Mouse (Mus musculus): ENCODE measurements around the gene Sf3b2.

Sf3b2 gene

DNA sequence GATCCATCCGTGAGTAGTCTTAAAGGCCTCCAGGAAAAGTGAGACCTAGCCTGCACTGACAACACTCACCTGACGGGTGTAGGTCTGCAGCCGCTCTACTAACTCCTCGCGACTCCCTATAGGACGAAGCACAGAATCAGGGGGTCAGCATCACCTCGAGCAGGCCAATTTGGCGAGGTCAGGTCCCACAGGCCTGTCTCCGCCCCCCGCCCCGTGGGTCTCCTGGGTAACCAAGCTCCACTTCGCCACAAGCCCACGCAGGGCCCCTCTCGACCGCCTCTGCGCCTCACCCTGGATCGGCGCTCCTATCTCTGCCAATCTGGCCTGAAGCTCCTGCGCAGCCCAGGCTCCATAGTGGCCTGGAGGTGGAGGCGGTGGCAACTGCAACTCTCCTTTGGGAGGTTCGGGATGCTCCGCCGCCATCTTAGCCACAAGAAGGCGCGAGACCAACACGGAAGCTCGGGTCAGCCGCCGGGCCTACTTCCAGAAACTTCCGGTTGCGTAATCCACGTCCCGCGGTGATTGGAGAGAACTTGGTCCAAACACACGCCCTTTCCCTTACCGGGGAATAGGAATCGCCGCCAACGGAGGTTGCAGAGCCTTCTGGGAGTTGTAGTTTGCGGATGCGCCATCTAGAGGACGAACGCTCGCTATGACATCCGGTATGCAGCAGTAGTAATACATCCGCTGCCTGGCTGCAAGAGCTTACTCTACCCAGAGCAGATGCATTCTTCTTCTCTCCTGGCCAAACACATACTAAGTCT is at the start of gene Sf3b2:
Sf3b2 (minus strand) TSS at position 484 of the 764 bp plus-strand sequence.
- DNase-seq (ENCODE audit: low spot score in 2 of 2): peak; percentile 98 to 99

DNA sequence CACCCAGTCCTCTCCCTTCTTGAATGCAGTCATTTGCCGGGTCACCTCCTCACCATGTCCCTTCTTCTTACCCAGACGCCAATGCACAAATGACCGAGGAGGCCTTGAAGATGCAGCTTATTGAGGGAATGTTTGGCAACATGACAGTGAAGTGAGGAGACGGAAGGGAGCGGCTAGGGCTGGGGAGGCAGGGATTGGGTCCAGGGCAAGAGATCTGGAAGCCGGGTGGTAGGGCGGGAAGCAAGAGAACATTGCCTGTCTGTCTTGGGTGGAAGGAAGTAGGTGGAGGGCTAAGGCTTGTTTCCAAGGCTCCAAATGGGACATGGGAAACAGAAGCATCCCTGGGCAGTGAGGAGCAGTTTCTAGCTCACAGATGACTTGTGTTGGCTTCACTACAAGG is 46.1 kb upstream of the Sf3b2 start:
- DNase-seq (ENCODE audit: low spot score in 2 of 2): no peak

DNA sequence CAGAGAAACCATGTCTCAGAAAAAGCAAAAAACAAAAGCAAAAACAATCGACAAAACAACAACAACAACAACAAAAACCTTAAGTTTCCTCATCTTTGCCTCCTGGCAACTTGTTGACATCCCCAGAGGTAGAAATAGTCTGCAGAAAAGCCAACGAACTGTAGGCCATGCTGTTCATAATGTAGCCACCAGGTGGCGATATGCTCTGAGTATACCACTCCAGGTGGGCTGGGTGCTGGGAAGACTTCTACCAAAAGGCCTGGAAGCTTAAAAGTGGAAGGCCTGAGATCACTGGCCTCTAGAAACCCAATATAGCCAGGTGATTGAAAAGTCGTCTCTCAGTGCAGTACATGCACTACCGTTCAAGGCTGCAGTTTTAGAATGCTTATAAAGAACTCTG is 42.7 kb upstream of the Sf3b2 start:
- peak; percentile 45 to 64 for DNase-seq (ENCODE audit: low spot score in 2 of 2)

DNA sequence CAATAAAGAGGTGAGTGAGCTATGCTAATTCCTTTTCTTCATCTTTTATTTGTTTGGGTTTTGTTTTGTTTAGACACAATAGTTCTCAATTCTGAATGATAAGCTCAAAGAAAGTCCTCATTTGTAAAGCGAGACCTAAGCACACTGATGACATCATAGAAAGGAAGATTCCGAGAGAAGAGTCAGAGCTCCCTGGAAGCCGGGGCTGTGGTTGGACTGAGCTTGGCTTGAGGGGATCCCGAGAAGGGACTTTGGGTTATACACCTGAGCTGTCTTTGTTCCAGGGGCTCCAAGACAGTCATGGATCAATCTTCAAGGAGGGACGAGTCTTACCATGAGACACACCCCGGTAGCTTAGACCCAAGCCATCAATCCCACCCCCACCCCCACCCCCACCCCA is 40.2 kb upstream of the Sf3b2 start, which contains the start of gene Catsper1:
Catsper1 (plus strand) TSS at position 301 of the 400 bp plus-strand sequence.
- no peak for DNase-seq (ENCODE audit: low spot score in 2 of 2)

GRCm38 (mm10) chr19:5334741-5335140 is 39.5 kb upstream of the Sf3b2 start:
- DNase-seq (ENCODE audit: low spot score in 2 of 2): no peak

DNA sequence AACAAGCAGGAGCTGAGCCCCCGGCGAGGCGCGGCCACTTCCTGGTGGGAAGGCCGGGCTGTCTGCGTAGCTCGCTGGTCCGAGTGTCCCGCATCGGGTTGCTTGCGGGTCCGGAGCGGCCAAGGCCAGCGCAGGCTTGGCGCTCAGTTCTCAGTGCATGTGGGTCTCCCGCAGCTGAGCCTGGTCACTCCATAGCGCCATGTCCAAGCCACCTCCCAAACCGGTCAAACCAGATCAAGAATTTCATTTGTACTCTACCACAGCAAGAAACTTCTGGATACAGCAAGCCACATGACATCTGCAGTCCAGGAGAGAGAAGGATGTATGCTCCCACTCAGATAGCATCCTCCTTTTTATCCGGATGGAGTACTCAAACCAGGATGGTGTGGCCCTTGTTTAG is 32.7 kb upstream of the Sf3b2 start:
- DNase-seq (ENCODE audit: low spot score in 2 of 2): no peak

- DNase-seq (ENCODE audit: low spot score in 2 of 2): peak; percentile 13 to 27
Observed at GRCm38 (mm10) chr19:5323801-5324200, 28.5 kb upstream of the Sf3b2 start.

DNA sequence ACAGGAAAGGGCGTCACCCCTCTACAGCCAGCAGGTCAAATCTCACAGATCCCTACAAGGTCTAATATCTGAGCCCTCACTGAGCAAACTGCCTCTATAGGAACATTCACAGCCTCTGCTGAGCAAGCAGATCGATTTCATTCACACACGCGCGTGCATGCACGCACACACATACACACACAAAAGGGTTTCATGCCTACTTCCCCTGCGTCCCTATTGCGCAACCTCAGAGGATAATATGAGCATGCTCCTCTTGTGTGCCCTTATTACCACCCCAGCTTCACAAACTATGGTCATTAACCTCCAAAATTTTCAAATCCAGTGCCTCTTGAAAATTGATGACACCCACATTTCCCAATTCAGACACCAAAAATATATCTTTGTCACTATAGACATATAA is 17.9 kb upstream of the Sf3b2 start:
- DNase-seq (ENCODE audit: low spot score in 2 of 2): no peak

GRCm38 (mm10) chr19:5309025-5309424 is 13.8 kb upstream of the Sf3b2 start:
- DNase-seq (ENCODE audit: low spot score in 2 of 2): no peak

GRCm38 (mm10) chr19:5306968-5307734 is 11.9 kb upstream of the Sf3b2 start:
- DNase-seq (ENCODE audit: low spot score in 2 of 2): no peak

DNA sequence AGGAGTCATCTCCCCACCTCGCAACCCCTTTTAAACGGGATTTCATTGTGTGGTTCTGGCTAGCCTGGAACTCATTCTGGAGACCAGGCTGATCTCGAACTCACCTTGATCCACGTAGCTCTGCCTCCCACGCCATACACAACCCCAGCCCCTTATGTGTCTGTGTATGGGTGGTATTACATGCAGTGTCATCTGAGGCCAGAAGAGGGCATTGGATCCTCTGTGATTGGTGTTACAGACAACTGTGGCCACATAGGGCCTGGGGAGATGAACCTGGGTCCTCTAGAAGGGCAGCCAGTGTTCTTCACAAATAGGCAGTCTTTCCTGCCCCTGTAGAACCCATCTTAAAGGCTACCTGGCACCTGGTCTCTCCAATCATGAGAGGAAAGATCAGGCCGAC is 11.0 kb upstream of the Sf3b2 start:
- DNase-seq (ENCODE audit: low spot score in 2 of 2): no peak

DNA sequence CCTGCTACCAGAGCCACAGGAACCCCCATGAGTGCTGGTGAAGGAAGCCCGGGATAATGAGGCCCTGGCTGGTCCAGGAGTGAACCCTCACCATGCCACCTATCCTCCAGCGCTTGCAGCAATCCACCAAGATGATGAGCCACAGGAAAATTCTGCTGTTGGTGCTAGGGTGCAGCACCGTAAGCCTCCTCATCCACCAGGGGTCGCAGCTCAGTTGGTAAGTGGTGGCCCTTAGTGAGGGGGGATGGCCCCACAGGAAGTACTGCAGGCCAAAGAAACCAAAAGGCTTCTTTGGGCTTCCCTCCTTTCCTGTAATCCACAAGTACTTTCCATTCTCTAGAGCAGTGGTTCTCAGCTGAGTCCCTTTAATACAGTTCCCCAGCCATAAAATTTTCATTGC is 7.2 kb upstream of the Sf3b2 start:
- peak; percentile 62 to 65 for DNase-seq (ENCODE audit: low spot score in 2 of 2)

DNA sequence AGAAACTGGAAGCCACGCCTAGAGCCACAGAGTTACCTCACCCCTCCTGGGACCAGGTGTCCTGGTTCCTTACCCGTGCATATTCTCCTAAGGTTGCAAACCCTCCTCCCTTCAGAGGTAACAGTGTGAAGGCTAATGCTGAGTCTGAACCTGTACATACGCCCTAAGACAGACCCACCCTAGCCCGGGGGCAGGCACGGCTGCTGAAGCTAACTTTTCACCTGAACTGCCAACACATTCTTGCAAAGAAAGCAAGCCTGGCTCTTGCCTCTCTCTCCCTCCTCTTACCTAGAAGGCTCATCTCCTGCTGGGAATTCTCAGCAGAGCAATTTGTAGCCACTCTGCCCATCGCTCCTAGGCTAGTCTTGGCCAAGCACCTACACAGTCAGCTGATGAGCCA is 5.3 kb upstream of the Sf3b2 start:
- no peak for DNase-seq (ENCODE audit: low spot score in 2 of 2)

GRCm38 (mm10) chr19:5297903-5298800 is 2.9 kb upstream of the Sf3b2 start, which contains the start of gene Gal3st3:
TSS of gene Gal3st3 (plus strand) at chr19:5298331.
- no peak for DNase-seq (ENCODE audit: low spot score in 2 of 2)

- DNase-seq (ENCODE audit: low spot score in 2 of 2): no peak
Observed at GRCm38 (mm10) chr19:5296630-5297029, 1.4 kb upstream of the Sf3b2 start.

DNA sequence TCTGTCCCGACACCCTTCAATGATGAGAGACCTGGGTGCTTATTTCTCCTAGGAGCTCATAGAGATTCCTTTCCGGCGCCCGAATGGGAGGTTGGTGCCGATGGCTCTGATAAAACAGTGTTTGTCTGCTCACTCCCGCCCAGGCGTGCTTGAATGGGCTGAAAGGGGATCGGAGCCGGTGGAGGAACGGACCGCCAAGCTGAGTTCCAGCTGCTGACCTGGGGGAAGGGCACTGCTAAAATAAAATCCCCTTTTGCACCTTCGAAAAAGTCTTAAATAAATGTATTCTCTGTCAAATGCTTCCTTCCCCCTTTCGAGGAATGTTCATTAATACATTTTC is 451 bp upstream of the Sf3b2 start:
- no peak for DNase-seq (ENCODE audit: low spot score in 2 of 2)

DNA sequence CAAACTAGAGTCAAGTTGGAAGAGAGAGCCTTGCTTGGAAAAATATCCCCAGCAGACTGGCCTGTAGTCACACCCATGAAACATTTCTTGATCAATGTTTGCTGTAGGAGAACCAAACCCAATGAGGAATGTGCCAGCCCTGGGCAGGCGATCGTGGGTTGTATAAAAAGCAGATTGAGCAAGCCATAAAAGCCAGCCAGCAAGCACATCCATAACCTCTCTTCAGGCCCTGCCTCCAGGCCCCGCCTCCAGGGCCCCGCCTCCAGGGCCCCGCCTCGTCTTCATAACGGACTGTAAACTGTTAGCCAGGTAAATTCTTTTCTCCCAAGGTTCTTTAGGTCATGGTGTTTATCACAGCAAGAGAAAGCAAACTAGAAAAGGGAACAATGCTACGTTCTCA is 16.9 kb downstream of the Sf3b2 start:
- no peak for DNase-seq (ENCODE audit: low spot score in 2 of 2)

- no peak for DNase-seq (ENCODE audit: low spot score in 2 of 2)
Observed at GRCm38 (mm10) chr19:5277140-5277539, 18.1 kb downstream of the Sf3b2 start.

DNA sequence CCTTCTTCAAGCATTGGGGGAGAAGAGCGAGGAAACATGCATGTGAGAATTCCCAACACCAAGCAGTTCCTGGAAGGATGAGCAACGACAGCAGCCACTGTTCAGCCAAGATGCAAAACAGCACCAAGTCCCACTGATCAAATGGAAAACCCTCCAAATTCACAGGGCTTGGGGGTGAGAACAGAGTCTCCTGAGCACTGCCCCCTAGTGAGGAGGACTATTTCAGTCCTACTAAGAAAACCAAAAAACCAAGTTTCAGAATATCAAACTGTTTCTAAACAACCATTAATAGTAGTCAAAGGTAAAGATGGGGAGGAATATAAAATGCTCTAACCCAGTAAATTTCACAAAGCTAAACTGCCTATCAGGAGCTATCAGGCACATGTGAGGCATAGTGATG is 18.7 kb downstream of the Sf3b2 start:
- no peak for DNase-seq (ENCODE audit: low spot score in 2 of 2)

GRCm38 (mm10) chr19:5275736-5276135 is 19.5 kb downstream of the Sf3b2 start:
- no peak for DNase-seq (ENCODE audit: low spot score in 2 of 2)

DNA sequence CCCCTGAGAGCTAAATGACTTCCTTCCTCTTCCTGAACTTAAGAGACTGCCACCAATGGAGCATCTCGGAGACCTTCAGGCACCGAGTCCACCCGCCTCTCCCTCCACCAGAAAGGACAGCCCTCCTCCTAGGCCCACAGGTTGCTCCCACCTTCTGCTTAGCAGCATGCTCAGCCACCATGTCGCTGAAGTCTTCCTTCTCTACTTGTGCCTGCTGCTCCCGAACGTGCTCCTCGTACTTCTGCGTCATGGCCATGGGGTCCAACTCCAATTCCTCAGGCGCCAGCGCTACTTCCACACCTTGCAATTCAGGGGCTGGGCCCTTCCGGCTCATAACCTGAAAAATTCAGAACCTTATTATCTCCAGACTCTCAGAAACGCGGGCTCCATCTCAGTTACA is 20.6 kb downstream of the Sf3b2 start:
- no peak for DNase-seq (ENCODE audit: low spot score in 2 of 2)

GRCm38 (mm10) chr19:5273916-5274315 is 21.3 kb downstream of the Sf3b2 start:
- DNase-seq (ENCODE audit: low spot score in 2 of 2): no peak

All from spleen, postnatal 36 days (tissue).